Mouse (Mus musculus): Measurements from ENCODE around the gene Metap1.

GRCm38 (mm10) chr3:138525494-138525893 lies 36.2 kb upstream of the Metap1 start:
- no peak for TF ChIP-seq CTCF (IDR thresholded peaks at IDR 0.05 in 2 of 3, conservative IDR thresholded peaks at IDR 0.05 in 1 of 3; ENCODE audit: control insufficient read depth in 1 of 3, insufficient read depth in 1 of 3, low read depth in 2 of 3, low read length in 3 of 3, poor library complexity in 1 of 3, severe bottlenecking in 1 of 3)
- TF ChIP-seq MAX (IDR thresholded peaks at IDR 0.05; ENCODE audit: low read length) = no peak
- TF ChIP-seq RCOR1 (IDR thresholded peaks at IDR 0.05; ENCODE audit: low read depth, low read length) = no peak
- no peak for TF ChIP-seq ETS1 (IDR thresholded peaks at IDR 0.05; ENCODE audit: low read depth, low read length)
- no peak for TF ChIP-seq GATA1 (IDR thresholded peaks at IDR 0.05; ENCODE audit: low read depth, low read length)
- no peak for TF ChIP-seq TCF12 (IDR thresholded peaks at IDR 0.05; ENCODE audit: low read depth, low read length)
- no peak for TF ChIP-seq CHD2 (IDR thresholded peaks at IDR 0.05; ENCODE audit: low read length)

Data from MEL (cell line).